ENCODE assay signal across 21 mouse cellular contexts in genomic region chr6:124678769-124679168, GRCm38 (mm10). TPM values are rescaled to one million over a fixed set of nuclear protein-coding genes. Genes with fewer than 3 reads are reported as not detected.
"Had no signal": no experiment of that assay in that cellular context is flagged by ENCODE, and none has a peak within 500 bp of the region (broad histone marks: within the 10 kb centered on the region; RNA-seq: fewer than 3 reads in every experiment).

No protein-coding gene starts in this region.

- H3K27ac ChIP-seq: hindbrain, postnatal 0 days; kidney, postnatal 0 days; left cerebral cortex, adult 2 months; limb, embryonic 12.5 days; limb, embryonic 15.5 days; liver, embryonic 14.5 days; lung, embryonic 15.5 days; midbrain, embryonic 10.5 days had no signal

- DNase-seq: kidney, adult 18-20 months; layer of hippocampus, postnatal 36 days; left cerebral cortex, postnatal 4 days; lung, adult 18-20 months; lung, postnatal 10 days; lung, postnatal 36 days; midbrain, embryonic 14.5 days; thymus, adult 18-20 months; thymus, postnatal 4 days had no signal

- H3K4me1 ChIP-seq: limb, embryonic 12.5 days; midbrain, embryonic 10.5 days had no signal

- H3K9ac ChIP-seq: limb, embryonic 12.5 days; limb, embryonic 15.5 days; liver, embryonic 14.5 days; lung, embryonic 15.5 days had no signal

- H3K27me3 ChIP-seq: limb, embryonic 12.5 days; limb, embryonic 15.5 days; lung, embryonic 15.5 days; megakaryocyte, embryonic 14.5 days had no signal

- ATAC-seq: hindbrain, postnatal 0 days; inflammation-experienced regulatory T-cells, adult 6 months had no signal

- H3K4me2 ChIP-seq: limb, embryonic 12.5 days; limb, embryonic 15.5 days; lung, embryonic 15.5 days had no signal

- H3K4me3 ChIP-seq: left cerebral cortex, adult 2 months; limb, embryonic 12.5 days; limb, embryonic 15.5 days; lung, embryonic 15.5 days; megakaryocyte, embryonic 14.5 days; midbrain, embryonic 10.5 days had no signal

- H3K9me3 ChIP-seq: limb, embryonic 12.5 days; limb, embryonic 15.5 days; lung, embryonic 15.5 days; midbrain, embryonic 10.5 days had no signal

RNA-seq across cellular contexts. Expression of gene C1s2, which starts 42.9 kb away (rescaled TPM):
- polyA plus RNA-seq: inflammation-experienced regulatory T-cells, adult 6 months; limb, embryonic 12.5 days; limb, embryonic 15.5 days; neural tube, embryonic 11.5 days; stomach, embryonic 14.5 days had no signal
